Mouse (Mus musculus) liver, embryonic 12.5 days (tissue): ENCODE data around the gene Cct7. TPM values are rescaled to one million over a fixed set of nuclear protein-coding genes. Genes with fewer than 3 reads are reported as not detected.

Experiments
- ATAC-seq: fragments of 200-750 bp; cut with Nextera tagmentation; 2 replicates; pipeline ENCODE4 v1.8.0; 2017; ENCODE audit warnings: moderate number of reproducible peaks, mild to moderate bottlenecking, moderate library complexity
- H3K27ac ChIP-seq: fragments of 300-500 bp; sonication (generic); 2 replicates; pipeline ENCODE4 v1.5.1; 2016; ENCODE audit warnings: mild to moderate bottlenecking
- H3K27me3 ChIP-seq: fragments of 300-500 bp; sonication (generic); replicated peaks from 2 replicates; pipeline ENCODE4 v1.6.1; 2016; ENCODE audit warnings: mild to moderate bottlenecking, moderate library complexity
- H3K36me3 ChIP-seq: fragments of 300-500 bp; sonication (generic); 2 replicates; pipeline ENCODE4 v1.6.1; 2016; ENCODE audit warnings: mild to moderate bottlenecking, moderate library complexity
- H3K4me1 ChIP-seq: fragments of 300-500 bp; sonication (generic); 2 replicates; pipeline ENCODE4 v1.6.1; 2016
- H3K4me2 ChIP-seq: fragments of 300-500 bp; sonication (generic); 2 replicates; pipeline ENCODE4 v1.6.1; 2016; ENCODE audit warnings: mild to moderate bottlenecking, moderate library complexity
- H3K4me3 ChIP-seq: fragments of 300-500 bp; sonication (generic); 2 replicates; pipeline ENCODE4 v1.5.1; 2016; ENCODE audit warnings: mild to moderate bottlenecking, moderate library complexity
- H3K9ac ChIP-seq: fragments of 300-500 bp; sonication (generic); 2 replicates; pipeline ENCODE4 v1.6.1; 2016; ENCODE audit warnings: mild to moderate bottlenecking, moderate library complexity
- H3K9me3 ChIP-seq: fragments of 300-500 bp; sonication (generic); replicated peaks from 2 replicates; pipeline ENCODE4 v1.6.1; 2016; ENCODE audit warnings: mild to moderate bottlenecking, moderate library complexity
- WGBS: fragments of 180-500 bp; shearing (Covaris S2); methylation state at CpG from one replicate; pipeline ENCODE4 v1.1.7; 2016; ENCODE audit not compliant: insufficient replicate concordance; 5-methylcytosine and 5-hydroxymethylcytosine counted together
- polyA plus RNA-seq: library from polyadenylated mRNA; unstranded; fragments of >200 nt; fragmentation: Nextera tagmentation; extraction: Ambion mirVana; gene quantifications from 2 replicates; pipeline ENCODE4 v1.2.1, GENCODE M21; 2016

Gene Cct7
- 457 and 480 TPM in 2 replicates for polyA plus RNA-seq

DNA sequence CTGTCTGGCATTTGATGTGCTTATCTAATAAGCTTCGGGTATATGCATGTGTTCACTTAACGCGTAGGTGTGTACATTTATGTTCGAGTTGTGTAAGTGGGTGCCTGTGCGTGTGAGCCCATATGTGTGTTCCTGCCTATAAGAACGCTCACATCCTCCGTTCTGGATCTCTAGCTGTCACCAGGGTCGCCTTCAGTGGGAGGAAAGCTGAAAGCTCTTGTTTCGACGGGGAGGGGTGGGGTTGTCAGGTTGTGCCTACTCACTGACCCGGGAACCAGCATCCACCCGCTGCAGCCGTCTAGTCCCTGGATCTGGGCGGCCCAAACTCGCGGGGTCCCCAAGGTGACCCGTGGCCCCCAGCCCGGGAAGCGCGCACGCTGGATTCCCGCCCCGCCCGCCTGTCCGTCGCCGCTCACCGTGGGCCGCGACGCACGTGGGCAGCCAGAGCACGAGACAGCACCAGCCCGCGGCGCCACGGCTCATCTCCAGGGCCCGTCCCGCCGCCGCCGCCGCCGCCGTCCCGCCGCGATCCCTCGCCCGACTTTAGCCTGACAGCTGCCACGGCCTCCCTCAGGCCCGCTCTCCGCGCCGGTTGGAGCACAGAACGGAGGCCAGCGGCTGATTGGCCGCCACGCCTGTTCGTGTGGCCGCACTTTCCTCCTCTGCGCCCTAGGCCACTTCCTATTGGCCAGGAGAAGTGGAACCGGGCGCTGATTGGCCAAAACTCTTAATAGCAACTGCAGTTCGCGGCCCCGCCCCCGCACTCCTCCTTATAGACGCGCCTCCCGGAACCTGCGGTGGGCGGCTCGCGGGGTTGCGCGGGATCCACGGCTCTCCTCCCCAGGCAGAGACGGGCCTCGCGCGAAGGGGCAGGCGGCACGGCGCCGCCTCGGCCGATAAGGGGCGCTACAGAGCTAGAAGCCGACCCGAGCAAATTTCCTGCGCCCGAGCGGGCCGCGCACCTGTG, at the start of gene Cct7:
TSS of gene Cct7 (plus strand) at position 818 of the 967 bp plus-strand sequence.
- H3K9me3 ChIP-seq: no peaks in the 10 kb centered on the region
- ATAC-seq: peak; percentile 93
- under 1% methylated on average over 83 of the region's 96 CpGs for WGBS

DNA sequence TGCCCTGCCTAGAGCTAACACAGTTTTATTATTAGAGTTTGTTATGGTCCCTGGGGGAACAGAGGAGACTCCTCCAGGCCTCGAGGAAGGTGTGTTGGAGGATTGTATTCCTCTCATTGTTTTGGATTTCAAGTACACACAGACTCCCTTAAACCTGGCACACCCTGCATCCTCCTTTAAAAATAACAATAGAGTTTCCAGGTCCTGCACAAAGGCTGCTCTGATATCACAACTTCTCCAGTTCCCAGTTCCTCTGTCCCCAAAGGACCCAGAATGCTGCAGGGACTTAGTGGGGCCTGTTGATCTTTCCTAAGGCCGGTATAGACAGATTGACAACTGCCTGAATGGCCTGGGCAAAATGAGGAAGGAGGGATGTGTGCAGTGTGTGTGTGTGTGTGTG, 48.7 kb upstream of the Cct7 start:
- 28% methylated on average over 2 of the region's 2 CpGs for WGBS
- ATAC-seq: no peak
- H3K4me1 ChIP-seq: no peaks in the 10 kb centered on the region

More for the DNA sequence above, at the start of gene Cct7:
- Histone ChIP-seq H3K27ac (peak within 1 kb of the TSS; percentile 95), H3K4me2 (peak within 1 kb of the TSS; percentile 96), H3K4me3 (peak within 1 kb of the TSS; percentile 85), H3K27me3 (no peaks in the 10 kb centered on the region), H3K36me3 (peaks cover 38% of the 10 kb centered on the region), H3K4me1 (peaks cover 47% of the 10 kb centered on the region), H3K9ac (peak within 1 kb of the TSS; percentile 89)

GRCm38 (mm10) chr6:85403039-85403438, 48.3 kb upstream of the Cct7 start:
- Histone ChIP-seq H3K27ac (no peak overlapping the region), H3K36me3 (no peaks in the 10 kb centered on the region), H3K4me3 (no peak overlapping the region), H3K27me3 (peaks cover 54% of the 10 kb centered on the region), H3K4me1 (no peaks in the 10 kb centered on the region), H3K9ac (no peak overlapping the region), H3K4me2 (no peak overlapping the region), H3K9me3 (no peaks in the 10 kb centered on the region)
- 71% methylated on average over 10 of the region's 10 CpGs for whole genome bisulfite sequencing
- ATAC-seq: no peak

More for the DNA sequence above, 48.7 kb upstream of the Cct7 start:
- no peak overlapping the region for H3K9ac ChIP-seq
- no peak overlapping the region for H3K27ac ChIP-seq
- H3K27me3 ChIP-seq: peaks cover 50% of the 10 kb centered on the region
- no peaks in the 10 kb centered on the region for H3K36me3 ChIP-seq
- no peak overlapping the region for H3K4me3 ChIP-seq
- H3K4me2 ChIP-seq: no peak overlapping the region
- H3K9me3 ChIP-seq: no peaks in the 10 kb centered on the region

DNA sequence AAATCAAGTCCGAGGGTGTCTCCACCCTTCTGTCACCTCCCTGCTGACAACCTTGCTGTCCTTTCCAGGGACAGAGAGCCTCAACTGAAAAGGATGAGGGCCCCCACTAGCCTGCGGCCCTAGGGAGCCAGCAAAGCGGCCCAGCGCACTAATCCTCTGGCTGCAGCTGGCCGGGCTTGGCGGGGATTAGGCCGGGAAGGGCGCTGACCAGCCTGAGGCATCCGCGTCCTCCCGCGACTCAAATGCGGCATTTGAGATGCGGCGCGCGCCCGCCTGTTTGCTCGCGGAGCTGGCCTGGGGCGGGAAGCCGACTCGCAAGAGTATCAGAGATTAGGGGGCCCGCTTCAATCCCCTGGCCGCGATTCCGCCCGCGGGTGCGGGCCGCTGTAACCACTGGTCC, 42.3 kb upstream of the Cct7 start:
- H3K36me3 ChIP-seq: no peaks in the 10 kb centered on the region
- no peak overlapping the region for H3K27ac ChIP-seq
- no peak for ATAC-seq
- no peak overlapping the region for H3K4me3 ChIP-seq
- H3K4me1 ChIP-seq: no peaks in the 10 kb centered on the region
- H3K4me2 ChIP-seq: peak overlapping the region; percentile 9; the same call in 1 of the 2 replicates
- no peak overlapping the region for H3K9ac ChIP-seq
- H3K27me3 ChIP-seq: peaks cover 77% of the 10 kb centered on the region
- no peaks in the 10 kb centered on the region for H3K9me3 ChIP-seq
- 4% methylated on average over 31 of the region's 31 CpGs for WGBS

- H3K4me1 ChIP-seq: no peaks in the 10 kb centered on the region
- H3K27me3 ChIP-seq: peaks cover 61% of the 10 kb centered on the region
- no peak overlapping the region for H3K9ac ChIP-seq
- ATAC-seq: peak; percentile 49; the same call in 1 of the 2 replicates
- no peak overlapping the region for H3K4me3 ChIP-seq
- H3K9me3 ChIP-seq: no peaks in the 10 kb centered on the region
- H3K4me2 ChIP-seq: no peak overlapping the region
- H3K27ac ChIP-seq: no peak overlapping the region
- no peaks in the 10 kb centered on the region for H3K36me3 ChIP-seq
- WGBS: 8% methylated on average over 13 of the region's 13 CpGs
Measured at GRCm38 (mm10) chr6:85410771-85411273, 40.5 kb upstream of the Cct7 start.

DNA sequence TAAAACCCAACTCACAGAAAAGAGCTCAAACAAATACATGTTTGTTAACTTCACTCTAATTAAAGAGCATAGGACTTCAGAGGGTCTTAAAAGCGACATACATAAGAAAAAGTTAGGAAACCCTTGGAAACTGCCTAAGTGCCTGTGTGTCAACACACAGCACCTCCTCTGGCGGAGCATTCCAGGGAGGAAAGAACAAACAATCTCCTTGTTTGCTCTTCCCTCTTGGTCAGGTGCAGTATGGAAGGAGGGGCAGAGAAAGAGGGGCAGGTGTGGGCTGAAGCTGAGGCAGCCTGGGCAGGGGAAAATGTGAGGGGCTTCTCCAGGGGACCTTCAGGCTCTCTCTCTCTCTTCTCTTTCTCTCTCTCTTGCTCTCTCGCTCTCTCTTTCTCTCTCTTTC, 35.5 kb upstream of the Cct7 start:
- Histone ChIP-seq H3K9ac (no peak overlapping the region), H3K4me3 (no peak overlapping the region), H3K4me2 (no peak overlapping the region), H3K27me3 (peaks cover 28% of the 10 kb centered on the region; the same call in 1 of the 2 replicates), H3K27ac (no peak overlapping the region), H3K36me3 (no peaks in the 10 kb centered on the region), H3K9me3 (no peaks in the 10 kb centered on the region), H3K4me1 (no peaks in the 10 kb centered on the region)
- WGBS: 35% methylated on average over 3 of the region's 3 CpGs
- no peak for ATAC-seq

GRCm38 (mm10) chr6:85419150-85419549, 32.2 kb upstream of the Cct7 start:
- H3K9ac ChIP-seq: no peak overlapping the region
- WGBS: 71% methylated on average over 2 of the region's 2 CpGs
- no peak for ATAC-seq
- no peak overlapping the region for H3K27ac ChIP-seq
- H3K4me3 ChIP-seq: no peak overlapping the region
- no peaks in the 10 kb centered on the region for H3K9me3 ChIP-seq
- H3K27me3 ChIP-seq: peaks cover 50% of the 10 kb centered on the region
- no peaks in the 10 kb centered on the region for H3K36me3 ChIP-seq
- no peak overlapping the region for H3K4me2 ChIP-seq
- no peaks in the 10 kb centered on the region for H3K4me1 ChIP-seq

DNA sequence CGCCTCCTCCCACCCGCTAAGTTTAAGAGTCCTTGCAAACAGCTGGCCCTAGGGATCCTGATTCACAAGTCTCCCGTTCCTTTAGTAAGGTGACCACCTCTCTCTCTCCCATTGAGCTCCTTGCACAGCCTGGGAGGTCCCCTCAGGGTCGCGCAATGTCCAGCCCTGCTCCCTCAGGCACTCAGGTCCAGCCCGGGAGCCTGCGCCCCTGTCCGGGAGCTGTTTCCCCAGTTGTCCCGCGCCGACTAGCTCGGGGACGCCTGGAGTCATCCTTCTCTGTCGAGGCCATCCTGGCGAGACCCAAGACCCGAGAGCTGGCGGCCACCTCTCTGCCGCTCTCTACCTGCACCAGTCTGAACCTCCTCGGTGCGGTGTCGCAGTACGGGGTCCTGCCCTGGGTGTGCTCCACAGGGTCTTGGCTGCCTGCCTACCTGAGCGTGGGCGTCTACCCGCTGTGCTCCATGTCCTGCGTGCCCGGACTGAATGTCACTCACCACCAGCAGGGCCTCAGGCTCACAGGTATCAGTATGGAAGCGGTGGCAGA, 27.4 kb upstream of the Cct7 start, which contains the start of gene Noto:
TSS of gene Noto (plus strand) at position 51 of the 544 bp plus-strand sequence.
- Histone ChIP-seq H3K27ac (no peak within 1 kb of the TSS), H3K9me3 (no peaks in the 10 kb centered on the region), H3K4me2 (peak within 1 kb of the TSS; percentile 12; the same call in 1 of the 2 replicates), H3K36me3 (no peaks in the 10 kb centered on the region), H3K4me1 (no peaks in the 10 kb centered on the region), H3K9ac (no peak within 1 kb of the TSS), H3K4me3 (no peak within 1 kb of the TSS), H3K27me3 (peaks cover 78% of the 10 kb centered on the region)
- no peak for ATAC-seq
- WGBS: 20% methylated on average over 28 of the region's 28 CpGs

DNA sequence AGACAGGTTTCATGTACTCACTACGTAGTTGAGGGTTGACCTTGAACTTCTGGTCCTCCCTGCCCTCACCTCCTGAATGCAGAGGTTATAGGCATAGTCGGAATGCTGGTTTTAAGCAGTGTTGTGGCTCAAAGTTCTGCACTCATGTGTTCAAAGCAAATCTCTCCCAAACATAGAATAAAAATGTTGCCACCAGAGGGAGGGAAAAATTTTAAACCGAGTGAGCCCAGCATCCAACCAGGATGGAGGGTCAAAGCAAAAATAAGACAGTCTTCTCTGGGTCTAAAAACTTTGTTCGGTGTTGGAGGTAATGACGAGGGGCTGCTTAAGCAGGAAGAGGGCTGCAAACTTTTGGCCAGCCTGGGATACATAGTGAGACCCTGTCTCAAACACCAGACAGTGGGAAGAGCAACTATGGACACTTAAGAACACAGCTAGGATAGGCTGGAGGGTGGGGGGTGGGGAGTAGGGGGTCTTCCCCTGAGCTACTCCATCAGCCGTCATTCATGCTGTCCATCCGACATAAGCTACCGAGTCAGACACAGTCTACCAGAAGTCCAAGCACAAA, 20.0 kb upstream of the Cct7 start:
- H3K4me3 ChIP-seq: peak overlapping the region; percentile 92
- 46% methylated on average over 8 of the region's 8 CpGs for WGBS
- peak overlapping the region; percentile 80 for H3K9ac ChIP-seq
- H3K27ac ChIP-seq: no peak overlapping the region
- H3K4me2 ChIP-seq: peak overlapping the region; percentile 93
- H3K36me3 ChIP-seq: no peaks in the 10 kb centered on the region
- peaks cover 30% of the 10 kb centered on the region for H3K4me1 ChIP-seq
- ATAC-seq: no peak
- H3K9me3 ChIP-seq: no peaks in the 10 kb centered on the region
- H3K27me3 ChIP-seq: peaks cover 37% of the 10 kb centered on the region

DNA sequence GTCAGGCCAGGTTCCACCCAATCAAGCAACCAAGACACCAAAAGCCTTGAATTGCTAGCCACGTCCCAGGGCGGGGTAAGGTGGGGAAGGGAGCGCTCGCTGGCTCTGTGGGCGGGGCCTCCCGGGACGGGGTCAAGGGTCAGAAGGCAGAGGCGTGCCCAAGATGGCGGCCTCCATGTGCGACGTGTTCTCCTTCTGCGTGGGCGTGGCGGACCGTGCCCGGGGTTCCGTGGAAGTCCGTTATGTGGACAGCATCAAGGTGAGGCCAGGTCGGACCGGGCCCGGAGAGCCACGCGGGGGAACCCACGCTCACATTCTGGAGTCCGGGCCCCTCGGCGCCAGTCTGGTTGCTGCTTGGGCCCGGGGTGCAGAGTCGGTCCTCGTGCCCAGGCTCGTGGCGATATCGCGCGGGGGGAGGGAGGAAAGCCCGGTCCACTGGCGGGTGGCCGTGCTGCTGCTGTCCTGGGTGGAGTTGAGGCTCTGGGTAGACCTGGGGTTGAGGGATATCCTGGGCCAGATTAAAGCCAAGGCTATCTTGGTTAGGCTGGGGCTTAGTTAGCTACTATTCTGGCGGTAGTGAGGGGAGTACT, 19.4 kb upstream of the Cct7 start, which contains the start of gene Smyd5:
TSS of gene Smyd5 (plus strand) at position 148 of the 590 bp plus-strand sequence.
- peaks cover 32% of the 10 kb centered on the region for H3K27me3 ChIP-seq
- no peaks in the 10 kb centered on the region for H3K9me3 ChIP-seq
- peak within 1 kb of the TSS; percentile 38; the same call in 1 of the 2 replicates for H3K27ac ChIP-seq
- peak within 1 kb of the TSS; percentile 80 for H3K9ac ChIP-seq
- H3K4me2 ChIP-seq: peak within 1 kb of the TSS; percentile 93
- ATAC-seq: peak; percentile 91
- H3K4me3 ChIP-seq: peak within 1 kb of the TSS; percentile 92
- 1% methylated on average over 39 of the region's 39 CpGs for WGBS
- H3K4me1 ChIP-seq: peaks cover 30% of the 10 kb centered on the region
- no peaks in the 10 kb centered on the region for H3K36me3 ChIP-seq

DNA sequence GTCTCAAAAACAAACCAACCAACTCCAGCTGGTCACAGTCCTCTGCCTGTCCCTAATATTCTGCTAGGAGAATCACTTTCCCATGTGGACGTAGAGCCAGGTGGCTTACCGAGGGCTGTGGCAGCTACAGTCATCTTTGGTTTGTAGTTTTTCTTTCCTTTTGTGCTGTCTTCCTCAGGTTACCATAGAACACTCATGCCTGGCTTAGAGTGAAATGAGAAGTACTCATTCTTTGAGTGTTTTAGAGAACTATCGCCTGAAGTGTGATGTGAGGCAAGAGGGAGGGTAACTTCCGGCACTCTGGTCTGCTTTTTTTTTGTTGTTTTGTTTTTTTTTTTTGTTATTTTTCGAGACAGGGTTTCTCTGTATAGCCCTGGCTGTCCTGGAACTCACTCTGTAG, 17.4 kb upstream of the Cct7 start:
- Histone ChIP-seq H3K27me3 (peaks cover 14% of the 10 kb centered on the region; the same call in 1 of the 2 replicates), H3K4me1 (peaks cover 30% of the 10 kb centered on the region), H3K36me3 (peaks cover 13% of the 10 kb centered on the region), H3K4me3 (no peak overlapping the region), H3K9ac (no peak overlapping the region), H3K27ac (peak overlapping the region; percentile 39; the same call in 1 of the 2 replicates), H3K4me2 (peak overlapping the region; percentile 93; the same call in 1 of the 2 replicates), H3K9me3 (no peaks in the 10 kb centered on the region)
- ATAC-seq: no peak
- 62% methylated on average over 5 of the region's 5 CpGs for WGBS
